Mouse (Mus musculus): ENCODE measurements around the gene Nxph3.

DNA sequence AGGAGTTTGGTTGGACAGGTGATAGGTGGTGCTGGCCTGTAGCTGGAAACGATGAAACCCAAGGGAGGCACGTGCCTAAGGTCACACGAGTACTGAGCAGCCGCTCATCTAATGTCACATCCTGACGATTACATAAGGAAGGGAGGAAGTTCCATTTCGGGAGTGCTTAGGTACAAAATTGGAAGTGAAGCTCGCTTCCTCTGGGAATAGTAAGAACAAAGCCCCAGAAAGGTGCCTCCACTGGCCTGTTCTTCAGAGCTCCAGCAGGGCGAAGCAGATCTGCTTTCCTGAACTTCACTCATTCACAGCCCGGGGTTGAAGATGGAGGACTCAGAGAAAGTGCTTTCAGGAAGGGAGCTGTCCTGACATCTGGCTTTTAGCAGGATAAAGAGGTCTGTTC, 20.4 kb downstream of the Nxph3 start:
- no peak for TF ChIP-seq POLR2A (IDR thresholded peaks at IDR 0.05; ENCODE audit: borderline replicate concordance, extremely low read depth, insufficient read depth, insufficient read length, poor library complexity, severe bottlenecking)
- TF ChIP-seq CTCF (IDR thresholded peaks at IDR 0.05; ENCODE audit: borderline replicate concordance, extremely low read depth, insufficient read depth, insufficient read length): no peak

Measured in brain, embryonic 14.5 days (tissue).